Mouse (Mus musculus) limb, embryonic 14.5 days (tissue): ENCODE measurements around the gene Ccdc103. TPM values are rescaled to one million over a fixed set of nuclear protein-coding genes. Genes with fewer than 3 reads are reported as not detected.

ENCODE experiments used
- ATAC-seq: fragments of 200-750 bp; cut with Nextera tagmentation; 2 replicates; pipeline ENCODE4 v1.8.0; 2017; ENCODE audit warnings: low read depth, moderate number of reproducible peaks, moderate TSS enrichment; ENCODE audit not compliant: low FRiP score
- DNase-seq: peaks from one replicate; pipeline ENCODE4 v3.0.0-alpha.2; 2015; ENCODE audit warnings: low spot score
- H3K27ac ChIP-seq: fragments of 300-500 bp; sonication (generic); replicated peaks from 2 replicates; pipeline ENCODE4 v1.5.1; 2014; ENCODE audit warnings: low read depth, mild to moderate bottlenecking, low read length, moderate library complexity, mixed read lengths
- H3K27me3 ChIP-seq: fragments of 300-500 bp; sonication (generic); 2 replicates; pipeline ENCODE4 v1.6.1; 2014; ENCODE audit warnings: low read length, mixed read lengths; ENCODE audit not compliant: control insufficient read depth, insufficient read depth
- H3K36me3 ChIP-seq: fragments of 300-500 bp; sonication (generic); 2 replicates; pipeline ENCODE4 v1.6.1; 2014; ENCODE audit warnings: mild to moderate bottlenecking, low read length, moderate library complexity, mixed read lengths; ENCODE audit not compliant: control insufficient read depth, insufficient read depth
- H3K4me1 ChIP-seq: fragments of 300-500 bp; sonication (generic); 2 replicates; pipeline ENCODE4 v1.6.1; 2014; ENCODE audit warnings: antibody characterized with exemption, low read length, mixed read lengths; ENCODE audit not compliant: control insufficient read depth, insufficient read depth
- H3K4me2 ChIP-seq: fragments of 300-500 bp; sonication (generic); replicated peaks from 2 replicates; pipeline ENCODE4 v1.6.1; 2014; ENCODE audit warnings: low read depth, mild to moderate bottlenecking, low read length, moderate library complexity; ENCODE audit not compliant: severe bottlenecking
- H3K4me3 ChIP-seq: fragments of 300-500 bp; sonication (generic); replicated peaks from 2 replicates; pipeline ENCODE4 v1.5.1; 2014; ENCODE audit warnings: low read length
- H3K9ac ChIP-seq: fragments of 300-500 bp; sonication (generic); 2 replicates; pipeline ENCODE4 v1.6.1; 2014; ENCODE audit warnings: mild to moderate bottlenecking, low read depth, low read length, moderate library complexity; ENCODE audit not compliant: severe bottlenecking
- H3K9me3 ChIP-seq: fragments of 300-500 bp; sonication (generic); 2 replicates; pipeline ENCODE4 v1.6.1; 2016; ENCODE audit warnings: low read length; ENCODE audit not compliant: control insufficient read depth
- POLR2A ChIP-seq: fragments of 200-500 bp; IDR thresholded peaks from 2 replicates; pipeline ENCODE4 v1.8.0; 2012; ENCODE audit warnings: inconsistent platforms, mild to moderate bottlenecking, moderate library complexity, borderline replicate concordance; ENCODE audit not compliant: insufficient read depth, insufficient read length; ENCODE audit errors: extremely low read depth
- WGBS: fragments of 180-500 bp; shearing (Covaris S2); extraction: QIAGEN DNeasy Blood & Tissue Kit; methylation state at CpG from one replicate; pipeline ENCODE4 v1.1.7; 2014; 5-methylcytosine and 5-hydroxymethylcytosine counted together
- polyA plus RNA-seq, 2 experiments: library from polyadenylated mRNA; depleted of rRNA in 1 of 2; stranded (reverse) in 1 of 2; unstranded in 1 of 2; fragments of >200 nt; fragmentation: Nextera tagmentation in 1 of 2; extraction: Ambion mirVana in 1 of 2; gene quantifications; 2 replicates each; pipeline versions ENCODE4 v1.2.1 to v1.2.3; 2012 to 2014

Ccdc103 gene
- polyA plus RNA-seq, 2 experiments: 0.34 to 1.0 TPM

DNA sequence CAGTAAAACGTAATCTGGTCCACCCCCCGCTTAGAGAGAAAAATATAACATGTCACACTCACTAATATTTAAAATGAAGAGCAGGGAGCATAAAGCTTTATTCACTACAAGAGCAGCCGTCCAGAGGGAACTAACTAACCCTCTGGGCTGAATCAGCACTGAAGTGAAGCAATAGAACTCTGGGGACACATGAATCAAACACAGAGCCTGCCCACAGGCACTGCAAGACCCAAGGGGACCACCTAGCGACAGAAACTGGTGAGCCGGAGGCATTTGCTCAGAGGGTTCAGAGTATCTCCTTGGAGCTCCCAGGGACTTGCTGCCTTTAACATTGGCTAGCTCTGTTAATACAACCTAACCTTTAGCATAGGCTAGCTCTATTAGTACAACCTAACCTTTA, 9.1 kb downstream of the Ccdc103 start:
- DNase-seq (no peak), ATAC-seq (no peak)
- Histone ChIP-seq H3K4me2 (no peak overlapping the region), H3K9me3 (no peaks in the 10 kb centered on the region), H3K27ac (no peak overlapping the region), H3K4me1 (no peaks in the 10 kb centered on the region), H3K4me3 (no peak overlapping the region), H3K9ac (no peak overlapping the region), H3K27me3 (peaks cover 4% of the 10 kb centered on the region; the same call in 1 of the 2 replicates), H3K36me3 (no peaks in the 10 kb centered on the region)
- no peak for TF ChIP-seq POLR2A
- 63% methylated on average over 5 of the region's 5 CpGs for WGBS

DNA sequence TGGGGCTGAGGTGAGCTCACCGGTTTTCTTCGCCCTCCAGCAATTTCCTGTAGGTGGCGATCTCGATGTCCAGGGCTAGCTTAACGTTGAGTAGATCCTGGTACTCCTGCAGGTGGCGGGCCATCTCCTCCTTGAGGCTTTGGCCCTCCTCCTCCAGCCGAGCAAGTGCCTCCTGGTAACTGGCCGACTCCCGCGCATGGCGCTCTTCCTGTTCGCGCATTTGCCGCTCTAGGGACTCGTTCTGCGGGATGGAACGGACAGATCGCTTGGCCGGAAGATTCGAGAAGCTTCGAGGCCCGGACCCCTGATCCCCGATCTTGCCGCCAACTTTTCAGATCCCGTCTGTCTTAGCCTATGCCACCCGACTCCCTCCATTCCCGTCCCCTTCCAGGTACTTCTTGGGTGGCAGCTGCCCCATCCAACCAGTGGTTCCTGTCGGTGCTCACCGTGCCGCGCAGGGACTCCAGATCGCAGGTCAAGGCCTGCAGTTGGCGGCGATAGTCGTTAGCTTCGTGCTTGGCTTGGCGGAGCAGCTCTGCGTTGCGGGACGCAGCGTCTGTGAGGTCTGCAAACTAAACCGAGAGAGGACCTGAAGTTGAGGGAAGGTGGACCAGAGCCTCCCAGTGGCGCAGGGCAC, 12.1 kb downstream of the Ccdc103 start:
- H3K27me3 ChIP-seq: peaks cover 4% of the 10 kb centered on the region; the same call in 1 of the 2 replicates
- peak overlapping the region; percentile 45 for H3K4me3 ChIP-seq
- peak; percentile 83 for DNase-seq
- H3K4me2 ChIP-seq: peak overlapping the region; percentile 77
- ATAC-seq: peak; percentile 89
- no peaks in the 10 kb centered on the region for H3K9me3 ChIP-seq
- no peaks in the 10 kb centered on the region for H3K4me1 ChIP-seq
- H3K36me3 ChIP-seq: no peaks in the 10 kb centered on the region
- WGBS: 2% methylated on average over 40 of the region's 43 CpGs
- no peak for TF ChIP-seq POLR2A
- peak overlapping the region; percentile 60 for H3K9ac ChIP-seq
- H3K27ac ChIP-seq: no peak overlapping the region

DNA sequence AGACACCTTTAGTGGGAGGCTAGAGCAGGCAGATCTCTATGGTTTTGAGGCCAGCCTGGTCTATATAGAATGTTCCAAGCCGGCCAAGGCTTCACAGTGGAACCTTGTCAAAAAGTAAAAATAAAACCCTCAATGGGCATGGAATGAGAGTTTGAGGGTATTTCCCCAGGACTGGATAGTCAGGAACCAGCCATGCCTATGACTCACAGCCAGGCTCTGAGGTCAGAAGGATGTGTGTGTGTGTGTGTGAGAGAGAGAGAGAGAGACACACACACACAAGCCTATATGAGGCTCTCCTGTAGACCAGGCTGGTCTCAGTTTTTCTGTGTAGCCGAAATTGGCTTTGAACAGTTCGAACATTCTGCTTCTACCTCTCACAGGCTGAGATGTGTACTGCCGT, 13.7 kb downstream of the Ccdc103 start:
- Histone ChIP-seq H3K9ac (no peak overlapping the region), H3K27me3 (peaks cover 4% of the 10 kb centered on the region; the same call in 1 of the 2 replicates), H3K4me2 (no peak overlapping the region), H3K4me3 (no peak overlapping the region), H3K36me3 (no peaks in the 10 kb centered on the region), H3K9me3 (no peaks in the 10 kb centered on the region), H3K4me1 (no peaks in the 10 kb centered on the region), H3K27ac (no peak overlapping the region)
- TF ChIP-seq POLR2A: no peak
- DNase-seq (no peak), ATAC-seq (no peak)
- WGBS: 81% methylated on average over 4 of the region's 4 CpGs

DNA sequence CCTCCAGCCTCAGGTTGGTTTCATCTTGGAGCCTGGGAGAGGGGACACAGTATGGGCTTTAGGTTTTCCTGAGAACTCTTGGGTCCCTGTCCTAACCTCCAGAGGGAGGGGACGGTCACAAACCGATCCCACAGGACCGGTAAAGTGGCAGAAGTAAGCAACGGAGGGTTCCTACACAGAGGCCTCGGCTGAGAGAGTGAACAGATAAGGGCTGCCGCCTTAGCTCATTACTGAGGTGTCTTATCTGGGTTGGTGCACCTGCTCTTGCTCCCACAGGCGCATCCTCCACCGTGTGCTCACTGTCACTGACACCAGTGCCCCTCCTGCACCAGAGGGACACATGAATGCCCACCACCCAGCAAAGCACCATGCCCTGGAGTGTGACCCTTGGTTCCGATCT, 14.8 kb downstream of the Ccdc103 start:
- H3K27me3 ChIP-seq: peaks cover 4% of the 10 kb centered on the region; the same call in 1 of the 2 replicates
- WGBS: 70% methylated on average over 9 of the region's 9 CpGs

DNA sequence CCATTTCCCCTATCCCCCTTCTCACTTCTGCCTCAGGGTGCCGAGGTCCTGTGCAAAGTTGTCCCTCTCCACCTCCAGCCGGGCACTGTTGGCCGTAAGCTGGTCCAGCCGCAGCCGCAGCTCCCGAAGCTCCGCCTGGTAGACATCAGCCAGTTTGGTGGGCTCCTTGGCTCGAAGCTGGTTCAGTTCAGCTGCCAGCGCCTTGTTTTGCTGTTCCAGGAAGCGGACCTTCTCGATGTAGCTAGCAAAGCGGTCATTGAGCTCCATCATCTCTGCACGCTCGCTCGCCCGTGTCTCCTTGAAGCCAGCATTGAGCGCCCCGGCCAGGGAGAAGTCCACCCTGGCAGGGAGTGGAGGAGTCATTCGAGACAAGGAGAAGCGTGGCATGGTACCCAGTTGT, 15.6 kb downstream of the Ccdc103 start:
- no peaks in the 10 kb centered on the region for H3K4me1 ChIP-seq
- no peaks in the 10 kb centered on the region for H3K9me3 ChIP-seq
- no peaks in the 10 kb centered on the region for H3K36me3 ChIP-seq
- peaks cover 4% of the 10 kb centered on the region; the same call in 1 of the 2 replicates for H3K27me3 ChIP-seq
- 78% methylated on average over 20 of the region's 20 CpGs for WGBS
- no peak overlapping the region for H3K4me2 ChIP-seq
- no peak overlapping the region for H3K4me3 ChIP-seq
- no peak for DNase-seq
- H3K27ac ChIP-seq: no peak overlapping the region
- H3K9ac ChIP-seq: no peak overlapping the region
- no peak for TF ChIP-seq POLR2A
- ATAC-seq: no peak

More for the DNA sequence above, 14.8 kb downstream of the Ccdc103 start:
- Histone ChIP-seq H3K9ac (no peak overlapping the region), H3K36me3 (no peaks in the 10 kb centered on the region), H3K9me3 (no peaks in the 10 kb centered on the region), H3K4me1 (no peaks in the 10 kb centered on the region), H3K27ac (no peak overlapping the region), H3K4me2 (no peak overlapping the region), H3K4me3 (no peak overlapping the region)
- ATAC-seq (no peak), DNase-seq (no peak)
- no peak for TF ChIP-seq POLR2A
